Mouse (Mus musculus): Measurements from ENCODE around the gene Gm20671. TPM values are rescaled to one million over a fixed set of nuclear protein-coding genes. Genes with fewer than 3 reads are reported as not detected.
A peak's percentile ranks its signal among the peaks of the same experiment; 100 is the strongest.
"Not testable (repeated sequence)": the region's sequence is repeated elsewhere in the genome, so short reads cannot be mapped to it uniquely, and the experiment has no call there.

Gm20671 gene
- polyA plus RNA-seq, 1 experiment from 2014 or later: not detected

DNA sequence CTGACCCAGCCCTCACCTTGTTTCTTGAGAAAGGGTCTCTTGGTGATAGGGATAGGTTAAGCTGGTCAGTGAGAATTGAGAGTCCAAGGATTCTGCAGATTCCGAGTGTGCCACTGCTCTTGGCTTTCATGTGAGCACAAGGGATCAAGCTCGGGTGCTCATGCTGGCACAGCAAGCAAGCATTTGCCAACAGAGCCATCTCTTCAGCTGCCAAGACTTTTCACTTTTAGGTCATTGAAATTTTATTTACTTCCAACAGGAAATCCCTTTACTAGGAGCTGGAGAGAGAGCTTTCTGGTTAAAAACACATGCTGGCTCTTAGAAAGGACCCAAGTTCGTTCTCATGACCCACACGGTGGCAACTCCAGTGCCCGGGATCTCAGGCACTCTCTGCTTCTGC lies 10.1 kb upstream of the Gm20671 start:
- Histone ChIP-seq H3K4me3 (ENCODE audit: control insufficient read depth in 1 of 2, insufficient read depth in 1 of 2, low read depth in 1 of 2, low read length in 2 of 2) (no peak overlapping the region), H3K36me3 (ENCODE audit: control insufficient read depth, insufficient read depth, low read length) (peaks cover 98% of the 10 kb centered on the region), H3K27ac (replicated peaks in 1 of 2; ENCODE audit: control insufficient read depth in 1 of 2, insufficient read depth in 1 of 2, low read depth in 2 of 2, low read length in 2 of 2) (no peak overlapping the region), H3K27me3 (ENCODE audit: control insufficient read depth, insufficient read depth, low read length) (no peaks in the 10 kb centered on the region), H3K4me1 (ENCODE audit: control insufficient read depth in 2 of 2, insufficient read depth in 2 of 2, low read length in 2 of 2) (no peaks in the 10 kb centered on the region), H3K9me3 (ENCODE audit: control insufficient read depth, low read length) (no peaks in the 10 kb centered on the region), H3K4me2 (ENCODE audit: low read length) (no peak overlapping the region), H3K9ac (ENCODE audit: low read length) (no peak overlapping the region)
- 91% methylated on average over 5 of the region's 5 CpGs for WGBS
- no peak for ATAC-seq (ENCODE audit: insufficient number of reproducible peaks, insufficient read depth, low FRiP score, low read depth)

DNA sequence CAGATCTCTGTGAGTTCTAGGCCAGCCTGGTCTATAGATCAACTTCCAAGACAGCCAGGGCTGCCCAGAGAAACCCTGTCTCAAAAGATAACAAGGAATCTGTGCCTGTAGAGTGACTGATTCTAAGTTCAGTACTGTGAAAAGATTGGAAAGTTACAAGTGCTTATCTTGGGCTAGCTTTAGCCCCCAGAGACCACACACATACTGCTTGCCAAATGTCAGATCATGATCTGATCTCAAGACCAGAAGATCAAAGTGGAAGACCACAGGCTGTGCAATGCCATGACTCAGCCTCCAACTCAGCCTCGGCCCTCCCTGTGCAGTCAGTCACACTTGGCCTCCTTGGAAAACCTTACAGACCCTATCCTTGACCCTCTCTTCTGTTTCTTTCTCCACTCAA lies 7.6 kb upstream of the Gm20671 start:
- Histone ChIP-seq H3K36me3 (ENCODE audit: control insufficient read depth, insufficient read depth, low read length) (peaks cover 98% of the 10 kb centered on the region), H3K4me1 (ENCODE audit: control insufficient read depth in 2 of 2, insufficient read depth in 2 of 2, low read length in 2 of 2) (no peaks in the 10 kb centered on the region), H3K4me2 (ENCODE audit: low read length) (no peak overlapping the region), H3K4me3 (ENCODE audit: control insufficient read depth in 1 of 2, insufficient read depth in 1 of 2, low read depth in 1 of 2, low read length in 2 of 2) (no peak overlapping the region), H3K9ac (ENCODE audit: low read length) (no peak overlapping the region), H3K27ac (replicated peaks in 1 of 2; ENCODE audit: control insufficient read depth in 1 of 2, insufficient read depth in 1 of 2, low read depth in 2 of 2, low read length in 2 of 2) (no peak overlapping the region), H3K9me3 (ENCODE audit: control insufficient read depth, low read length) (no peaks in the 10 kb centered on the region), H3K27me3 (ENCODE audit: control insufficient read depth, insufficient read depth, low read length) (no peaks in the 10 kb centered on the region)
- ATAC-seq (ENCODE audit: insufficient number of reproducible peaks, insufficient read depth, low FRiP score, low read depth): no peak
- 85% methylated on average over 1 of the region's 1 CpGs for WGBS

DNA sequence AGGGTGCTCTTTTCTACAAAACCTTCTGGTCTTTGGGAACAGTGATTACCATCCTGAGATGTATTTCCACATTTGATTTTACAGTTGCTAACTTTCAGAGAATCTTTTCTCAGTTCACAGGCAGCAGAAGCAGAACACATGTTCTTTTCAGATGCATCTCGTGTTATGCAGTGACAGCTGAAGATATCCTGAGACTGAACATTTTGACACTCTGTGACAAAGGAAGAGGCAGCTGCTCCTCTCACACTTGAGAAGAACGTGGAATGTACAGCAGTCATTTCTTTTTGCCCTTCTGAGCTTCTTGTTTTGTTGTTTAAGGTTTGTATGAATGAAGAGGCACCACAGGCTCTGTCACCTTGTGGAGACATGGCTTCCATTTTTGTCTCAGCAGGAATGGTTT lies 3.1 kb upstream of the Gm20671 start:
- Histone ChIP-seq H3K4me3 (ENCODE audit: control insufficient read depth in 1 of 2, insufficient read depth in 1 of 2, low read depth in 1 of 2, low read length in 2 of 2) (no peak overlapping the region), H3K27ac (replicated peaks in 1 of 2; ENCODE audit: control insufficient read depth in 1 of 2, insufficient read depth in 1 of 2, low read depth in 2 of 2, low read length in 2 of 2) (no peak overlapping the region), H3K9me3 (ENCODE audit: control insufficient read depth, low read length) (no peaks in the 10 kb centered on the region), H3K9ac (ENCODE audit: low read length) (no peak overlapping the region), H3K4me2 (ENCODE audit: low read length) (no peak overlapping the region), H3K36me3 (ENCODE audit: control insufficient read depth, insufficient read depth, low read length) (peaks cover 99% of the 10 kb centered on the region), H3K27me3 (ENCODE audit: control insufficient read depth, insufficient read depth, low read length) (no peaks in the 10 kb centered on the region), H3K4me1 (ENCODE audit: control insufficient read depth in 2 of 2, insufficient read depth in 2 of 2, low read length in 2 of 2) (no peaks in the 10 kb centered on the region)
- WGBS: 84% methylated on average over 2 of the region's 2 CpGs
- ATAC-seq (ENCODE audit: insufficient number of reproducible peaks, insufficient read depth, low FRiP score, low read depth): no peak

DNA sequence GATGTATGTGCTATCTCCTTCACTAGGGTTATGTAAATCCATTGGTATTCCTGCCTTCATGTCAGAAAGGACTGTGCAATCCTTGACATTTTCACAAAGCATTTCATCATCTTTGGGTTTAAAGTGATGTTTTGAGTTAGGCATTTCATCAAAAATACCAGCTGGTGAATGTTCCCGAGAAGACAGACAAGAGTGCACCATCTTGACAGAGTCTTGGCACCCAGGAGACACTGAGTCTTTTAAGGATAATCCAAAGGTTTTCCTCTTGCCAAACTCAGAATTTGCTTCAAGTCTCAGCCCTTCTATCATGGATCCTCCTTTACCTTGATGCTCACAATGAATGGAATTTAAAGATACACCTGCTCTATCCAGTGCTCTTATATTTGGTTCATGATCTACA lies 1.9 kb upstream of the Gm20671 start:
- not testable (repeated sequence) for H3K4me1 ChIP-seq (ENCODE audit: control insufficient read depth in 2 of 2, insufficient read depth in 2 of 2, low read length in 2 of 2); H3K27me3 ChIP-seq (ENCODE audit: control insufficient read depth, insufficient read depth, low read length); H3K27ac ChIP-seq (replicated peaks in 1 of 2; ENCODE audit: control insufficient read depth in 1 of 2, insufficient read depth in 1 of 2, low read depth in 2 of 2, low read length in 2 of 2); ATAC-seq (ENCODE audit: insufficient number of reproducible peaks, insufficient read depth, low FRiP score, low read depth); H3K9ac ChIP-seq (ENCODE audit: low read length); H3K4me3 ChIP-seq (ENCODE audit: control insufficient read depth in 1 of 2, insufficient read depth in 1 of 2, low read depth in 1 of 2, low read length in 2 of 2); H3K9me3 ChIP-seq (ENCODE audit: control insufficient read depth, low read length); H3K4me2 ChIP-seq (ENCODE audit: low read length)
- H3K36me3 ChIP-seq (ENCODE audit: control insufficient read depth, insufficient read depth, low read length): peaks cover 89% of the 10 kb centered on the region
- WGBS: 78% methylated on average over 1 of the region's 1 CpGs

DNA sequence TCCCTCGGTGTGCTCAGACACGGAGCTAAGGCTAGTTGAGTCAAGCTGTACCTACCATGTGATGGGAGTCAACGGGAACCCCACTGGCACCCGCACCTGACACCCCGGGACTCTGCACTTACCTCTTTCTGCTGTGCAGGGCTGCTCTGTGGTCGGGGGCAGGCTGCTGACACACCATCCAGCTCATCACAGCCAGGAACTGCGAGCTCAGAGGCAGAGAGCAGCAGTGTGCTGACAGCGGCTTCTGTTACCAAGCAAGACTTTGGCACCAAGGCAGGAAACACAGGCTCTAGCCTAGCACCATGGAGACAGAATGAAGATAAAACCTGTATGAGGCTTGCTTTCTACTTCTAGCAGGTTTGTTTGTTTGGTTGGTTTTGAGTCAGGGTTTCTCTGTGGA lies 6.4 kb downstream of the Gm20671 start:
- Histone ChIP-seq H3K4me2 (ENCODE audit: low read length) (no peak overlapping the region), H3K27ac (replicated peaks in 1 of 2; ENCODE audit: control insufficient read depth in 1 of 2, insufficient read depth in 1 of 2, low read depth in 2 of 2, low read length in 2 of 2) (no peak overlapping the region), H3K9ac (ENCODE audit: low read length) (no peak overlapping the region), H3K36me3 (ENCODE audit: control insufficient read depth, insufficient read depth, low read length) (peaks cover 80% of the 10 kb centered on the region), H3K9me3 (ENCODE audit: control insufficient read depth, low read length) (no peaks in the 10 kb centered on the region), H3K27me3 (ENCODE audit: control insufficient read depth, insufficient read depth, low read length) (no peaks in the 10 kb centered on the region), H3K4me1 (ENCODE audit: control insufficient read depth in 2 of 2, insufficient read depth in 2 of 2, low read length in 2 of 2) (no peaks in the 10 kb centered on the region), H3K4me3 (ENCODE audit: control insufficient read depth in 1 of 2, insufficient read depth in 1 of 2, low read depth in 1 of 2, low read length in 2 of 2) (no peak overlapping the region)
- 90% methylated on average over 8 of the region's 8 CpGs for WGBS
- ATAC-seq (ENCODE audit: insufficient number of reproducible peaks, insufficient read depth, low FRiP score, low read depth): no peak

DNA sequence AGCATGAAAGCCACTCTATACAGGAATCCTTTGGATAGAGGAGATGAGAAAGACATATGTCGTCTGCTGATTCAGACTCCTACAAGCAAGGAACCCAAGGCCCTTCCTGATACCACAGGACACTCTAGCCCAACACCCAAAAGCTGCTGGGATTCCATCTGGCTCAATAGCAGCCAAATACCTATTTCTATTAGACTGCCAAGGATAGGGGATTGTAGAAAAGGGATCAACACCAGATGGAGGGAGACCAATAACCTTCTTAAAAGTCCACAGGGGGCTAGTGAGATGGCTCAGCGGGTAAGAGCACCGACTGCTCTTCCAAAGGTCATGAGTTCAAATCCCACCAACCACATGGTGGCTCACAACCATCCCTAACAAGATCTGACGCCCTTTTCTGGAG lies 11.5 kb downstream of the Gm20671 start:
- Histone ChIP-seq H3K27me3 (ENCODE audit: control insufficient read depth, insufficient read depth, low read length) (no peaks in the 10 kb centered on the region), H3K4me1 (ENCODE audit: control insufficient read depth in 2 of 2, insufficient read depth in 2 of 2, low read length in 2 of 2) (no peaks in the 10 kb centered on the region), H3K9me3 (ENCODE audit: control insufficient read depth, low read length) (no peaks in the 10 kb centered on the region), H3K4me2 (ENCODE audit: low read length) (no peak overlapping the region), H3K9ac (ENCODE audit: low read length) (no peak overlapping the region), H3K4me3 (ENCODE audit: control insufficient read depth in 1 of 2, insufficient read depth in 1 of 2, low read depth in 1 of 2, low read length in 2 of 2) (no peak overlapping the region), H3K36me3 (ENCODE audit: control insufficient read depth, insufficient read depth, low read length) (peaks cover 82% of the 10 kb centered on the region), H3K27ac (replicated peaks in 1 of 2; ENCODE audit: control insufficient read depth in 1 of 2, insufficient read depth in 1 of 2, low read depth in 2 of 2, low read length in 2 of 2) (no peak overlapping the region)
- WGBS: 95% methylated on average over 4 of the region's 4 CpGs
- no peak for ATAC-seq (ENCODE audit: insufficient number of reproducible peaks, insufficient read depth, low FRiP score, low read depth)

DNA sequence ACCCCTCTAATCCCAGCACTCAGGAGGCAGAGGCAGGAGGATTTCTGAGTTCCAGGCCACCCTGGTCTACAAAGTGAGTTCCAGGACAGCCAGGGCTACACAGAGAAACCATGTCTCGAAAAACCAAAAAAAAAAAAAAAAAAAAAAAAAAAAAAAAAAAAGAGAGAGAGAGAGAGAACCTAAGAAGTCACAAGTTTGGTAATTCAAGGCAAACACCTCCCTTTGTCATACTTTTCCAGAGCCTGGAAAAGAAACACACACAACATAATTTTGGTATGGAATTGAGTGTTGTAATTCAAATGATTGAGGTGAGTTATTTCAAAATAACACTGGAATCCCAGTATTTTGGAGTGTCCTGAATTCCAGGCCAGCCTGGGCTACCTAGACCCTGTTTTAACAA lies 40.5 kb downstream of the Gm20671 start:
- not testable (repeated sequence) for H3K4me3 ChIP-seq (ENCODE audit: control insufficient read depth in 1 of 2, insufficient read depth in 1 of 2, low read depth in 1 of 2, low read length in 2 of 2); H3K27ac ChIP-seq (replicated peaks in 1 of 2; ENCODE audit: control insufficient read depth in 1 of 2, insufficient read depth in 1 of 2, low read depth in 2 of 2, low read length in 2 of 2); H3K9ac ChIP-seq (ENCODE audit: low read length); H3K4me1 ChIP-seq (ENCODE audit: control insufficient read depth in 2 of 2, insufficient read depth in 2 of 2, low read length in 2 of 2); ATAC-seq (ENCODE audit: insufficient number of reproducible peaks, insufficient read depth, low FRiP score, low read depth); H3K4me2 ChIP-seq (ENCODE audit: low read length); H3K9me3 ChIP-seq (ENCODE audit: control insufficient read depth, low read length); H3K27me3 ChIP-seq (ENCODE audit: control insufficient read depth, insufficient read depth, low read length)
- WGBS: 90% methylated on average over 1 of the region's 1 CpGs
- peaks cover 28% of the 10 kb centered on the region for H3K36me3 ChIP-seq (ENCODE audit: control insufficient read depth, insufficient read depth, low read length)

DNA sequence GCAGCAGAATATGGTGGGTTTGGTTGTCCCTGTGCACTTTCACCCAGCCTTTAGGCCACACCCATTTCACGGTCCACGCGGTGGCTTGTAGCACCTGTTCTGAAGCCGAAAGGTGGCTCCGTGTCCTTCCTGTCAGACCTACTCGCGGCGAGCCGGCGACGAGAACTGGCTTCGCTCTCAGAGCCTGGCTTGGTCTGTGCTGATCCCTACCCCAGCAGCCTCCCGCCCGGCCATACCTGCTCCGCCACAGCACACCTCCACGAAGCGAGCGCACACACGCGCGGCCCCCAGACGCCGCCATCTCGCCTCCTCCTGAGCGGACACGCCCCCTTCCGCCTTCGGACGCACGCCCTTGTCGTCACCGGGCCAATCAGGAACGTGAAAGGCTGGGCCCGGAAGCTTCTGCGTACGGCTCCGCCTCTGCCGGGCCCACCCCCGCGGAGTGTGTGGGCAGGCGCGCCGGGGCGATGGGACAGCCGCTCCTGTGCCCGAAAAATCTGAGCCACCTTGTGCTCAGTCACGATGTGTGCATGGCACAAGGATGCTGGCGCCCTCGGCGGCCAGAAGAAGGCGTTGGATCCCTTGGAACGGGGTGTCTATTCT lies 41.5 kb downstream of the Gm20671 start, which contains the start of gene Pisd:
Gene Pisd (minus strand): TSS at position 334 of the 603 bp plus-strand sequence.
- Histone ChIP-seq H3K36me3 (ENCODE audit: control insufficient read depth, insufficient read depth, low read length) (peaks cover 18% of the 10 kb centered on the region), H3K27me3 (ENCODE audit: control insufficient read depth, insufficient read depth, low read length) (no peaks in the 10 kb centered on the region), H3K27ac (replicated peaks in 1 of 2; ENCODE audit: control insufficient read depth in 1 of 2, insufficient read depth in 1 of 2, low read depth in 2 of 2, low read length in 2 of 2) (peak within 1 kb of the TSS in 1 of 2 experiments; percentile 49; a peak in 1 of 4 replicates), H3K9me3 (ENCODE audit: control insufficient read depth, low read length) (no peaks in the 10 kb centered on the region), H3K4me3 (ENCODE audit: control insufficient read depth in 1 of 2, insufficient read depth in 1 of 2, low read depth in 1 of 2, low read length in 2 of 2) (peak within 1 kb of the TSS; percentile 68 to 92), H3K9ac (ENCODE audit: low read length) (peak within 1 kb of the TSS; percentile 81), H3K4me1 (ENCODE audit: control insufficient read depth in 2 of 2, insufficient read depth in 2 of 2, low read length in 2 of 2) (peaks cover 0 to 8% of the 10 kb centered on the region in 2 experiments; a peak in 2 of 4 replicates), H3K4me2 (ENCODE audit: low read length) (peak within 1 kb of the TSS; percentile 95)
- peak; percentile 99 for ATAC-seq (ENCODE audit: insufficient number of reproducible peaks, insufficient read depth, low FRiP score, low read depth)
- under 1% methylated on average over 52 of the region's 52 CpGs for WGBS

Data from heart, embryonic 14.5 days (tissue).